Mouse (Mus musculus): ENCODE measurements around the gene Fbn1.

Gene Fbn1

DNA sequence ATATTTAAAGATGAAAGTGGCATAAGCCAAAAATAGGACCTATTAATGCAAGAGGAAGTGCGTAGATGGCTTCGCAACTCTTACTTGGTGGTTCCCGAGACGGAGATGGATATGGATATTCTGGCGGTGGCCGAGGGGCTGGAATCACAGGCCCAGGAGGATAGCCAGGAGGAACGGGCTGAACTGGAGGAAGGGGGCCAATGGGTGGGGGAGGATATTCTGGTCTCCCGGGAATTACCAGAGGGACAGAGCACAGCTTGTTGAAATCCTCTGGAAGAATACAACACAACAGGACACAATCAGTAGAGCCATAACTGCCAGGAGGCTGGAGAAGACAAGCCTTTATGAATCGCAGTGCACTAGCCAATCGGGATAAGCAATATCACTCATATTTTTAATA is 118.0 kb downstream of the Fbn1 start:
- CTCF ChIA-PET: no interaction called here

DNA sequence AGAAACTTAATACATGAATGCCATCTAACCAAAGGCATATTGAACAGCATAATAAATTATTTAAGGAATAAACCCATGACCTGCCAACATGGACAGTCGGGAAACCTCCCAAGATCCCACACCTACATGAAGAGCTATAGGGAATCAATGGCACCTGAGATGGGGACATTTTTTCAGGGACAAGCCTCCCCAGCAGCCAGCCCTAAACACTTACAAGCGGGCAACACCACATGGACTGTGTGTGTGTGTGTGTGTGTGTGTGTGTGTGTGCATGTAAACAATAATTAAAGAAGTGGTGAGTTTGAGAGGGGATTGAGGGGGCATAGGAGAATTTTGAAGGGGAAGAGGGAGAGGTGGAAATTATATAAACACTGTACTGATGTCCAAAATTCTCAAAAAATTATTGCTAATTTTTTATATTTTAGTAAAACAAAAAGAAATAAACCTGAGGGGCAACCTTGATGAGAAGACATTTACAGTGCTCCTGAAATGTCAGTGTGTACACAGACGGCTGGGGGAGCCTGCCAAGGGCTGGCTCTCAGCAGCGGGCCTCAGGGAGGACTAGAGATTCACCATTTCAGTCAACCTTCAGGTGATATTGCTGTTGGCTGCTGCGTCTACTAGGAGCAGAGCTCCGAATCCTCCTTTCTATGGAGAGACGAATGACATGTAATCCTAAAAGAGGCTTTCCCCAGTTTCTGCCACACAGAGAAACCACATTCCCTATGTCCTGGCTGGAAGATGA is 121.4 kb downstream of the Fbn1 start:
- CTCF ChIA-PET: no interaction called here

DNA sequence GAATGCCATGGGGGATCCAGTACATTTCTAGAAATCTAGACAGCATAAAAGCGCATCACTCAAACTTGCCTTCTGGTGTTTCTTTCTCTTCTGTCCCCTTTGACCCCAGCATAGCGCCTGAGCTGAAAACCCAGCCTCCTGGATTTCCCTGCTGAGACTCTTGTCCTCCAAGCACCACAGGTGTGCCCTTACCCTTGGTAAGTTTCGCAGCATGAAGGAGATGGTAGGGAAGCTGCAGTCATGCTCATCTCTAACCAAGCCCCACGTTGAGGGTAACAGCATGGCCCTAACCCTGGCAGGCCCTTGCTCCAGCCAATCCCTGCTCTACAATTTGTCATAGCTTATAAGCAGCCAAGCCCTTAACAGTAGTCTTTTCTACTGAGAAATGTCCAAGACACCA is 122.9 kb downstream of the Fbn1 start:
- CTCF ChIA-PET: no interaction called here

DNA sequence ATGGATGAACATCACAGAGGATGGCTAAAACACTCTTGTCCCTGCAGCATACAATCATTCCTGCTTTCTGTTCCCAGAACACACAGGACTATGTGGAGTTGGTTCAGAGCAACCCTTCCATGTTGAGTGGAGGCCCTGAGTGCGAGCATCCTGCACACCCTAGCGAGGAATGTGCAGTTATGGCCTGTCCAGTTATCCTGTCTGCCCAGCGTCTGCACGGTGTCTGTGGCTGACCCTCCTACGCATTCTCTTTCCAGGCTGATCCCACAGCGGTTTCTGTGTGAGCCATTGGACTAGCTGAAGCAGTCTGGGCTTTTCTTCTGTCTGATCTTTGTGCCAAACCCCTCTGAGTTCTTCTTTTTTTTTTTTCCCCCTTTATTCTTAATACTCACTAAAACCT is 123.4 kb downstream of the Fbn1 start:
- CTCF ChIA-PET: no interaction called here

DNA sequence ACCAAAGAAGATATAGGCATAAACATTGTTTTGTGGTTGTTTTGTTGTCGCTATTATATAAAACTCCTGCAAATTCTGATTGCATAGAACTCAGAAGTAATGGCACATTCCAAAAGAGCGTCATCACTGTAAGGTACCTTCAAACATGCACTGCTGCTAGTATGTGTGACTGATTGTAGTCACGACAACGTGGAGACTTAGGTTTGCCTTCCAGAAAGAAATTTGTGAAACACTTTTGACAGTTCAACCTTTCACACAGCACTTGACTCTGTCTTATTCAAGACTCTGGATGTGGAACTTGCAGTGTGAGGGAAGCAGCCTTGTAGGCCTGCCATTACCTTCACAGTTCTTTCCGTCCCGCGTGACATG is 124.5 kb downstream of the Fbn1 start:
- CTCF ChIA-PET: no interaction called here

DNA sequence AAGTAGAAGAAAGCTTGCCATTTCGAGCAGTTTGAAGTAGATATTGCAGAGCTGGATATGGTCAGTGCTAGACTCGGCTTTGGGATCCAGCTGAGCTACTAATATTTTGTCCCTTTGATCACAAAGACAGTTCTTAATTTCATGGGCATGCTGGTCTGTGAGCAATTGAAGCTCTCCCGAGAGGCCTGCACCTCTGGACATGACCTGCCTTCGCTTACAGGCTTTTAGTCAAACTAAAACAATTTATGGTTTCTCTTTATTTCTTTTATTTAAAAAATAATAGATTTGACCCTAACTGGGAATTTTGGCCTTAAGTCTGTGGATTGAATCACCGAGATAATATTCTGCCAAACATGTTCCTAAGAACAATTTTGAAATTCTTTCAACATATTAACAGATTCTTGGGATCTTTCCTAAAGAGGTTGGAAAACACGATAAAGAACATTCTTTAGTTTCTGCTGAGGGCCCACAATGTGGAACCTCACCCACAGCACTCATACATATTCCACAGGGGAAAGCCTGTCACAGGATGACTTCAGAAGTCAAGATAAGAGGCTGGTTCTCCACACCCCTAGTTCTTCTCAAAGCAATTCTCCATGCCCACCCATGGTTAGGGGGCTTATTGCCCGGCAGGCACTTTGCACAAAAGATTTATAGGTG is 125.0 kb downstream of the Fbn1 start:
- CTCF ChIA-PET: no interaction called here

DNA sequence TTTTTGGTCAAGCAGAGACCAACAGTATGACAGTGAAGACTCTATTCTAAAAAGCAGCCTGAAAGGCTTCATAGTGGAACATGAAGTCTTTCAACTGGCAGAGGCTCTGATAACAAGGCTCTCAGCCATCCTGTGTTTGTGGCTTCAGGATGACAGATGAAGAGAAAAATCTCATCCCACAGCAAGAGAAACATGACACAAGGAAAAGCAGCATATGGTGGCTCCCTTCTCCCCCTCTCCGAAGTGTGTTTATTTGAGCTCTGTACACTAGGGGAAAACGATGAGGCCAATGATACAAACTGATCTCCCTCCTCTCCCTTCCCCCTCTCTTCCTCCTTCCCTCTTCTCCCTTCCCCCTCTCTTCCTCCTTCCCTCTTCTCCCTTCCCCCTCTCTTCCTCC is 127.7 kb downstream of the Fbn1 start:
- CTCF ChIA-PET: no interaction called here

DNA sequence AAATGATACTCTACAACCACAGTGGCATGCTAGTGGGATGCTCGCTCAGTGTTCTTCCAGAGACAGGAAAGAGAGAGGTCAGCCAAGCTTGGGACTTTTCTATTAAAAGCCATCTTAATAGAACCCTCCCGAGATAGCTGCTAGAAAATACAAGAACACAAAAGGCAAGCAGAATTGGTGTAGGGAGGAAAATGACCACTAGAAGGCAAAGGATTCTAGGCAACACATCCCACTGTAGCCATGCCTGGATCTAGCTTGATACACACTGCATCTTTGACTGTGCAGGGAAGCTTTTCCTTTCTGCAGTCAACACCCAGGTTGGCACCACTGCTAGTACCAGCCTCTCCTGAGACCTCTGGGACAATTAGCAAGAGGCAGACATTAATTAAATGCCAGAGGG is 128.6 kb downstream of the Fbn1 start:
- CTCF ChIA-PET: no interaction called here

DNA sequence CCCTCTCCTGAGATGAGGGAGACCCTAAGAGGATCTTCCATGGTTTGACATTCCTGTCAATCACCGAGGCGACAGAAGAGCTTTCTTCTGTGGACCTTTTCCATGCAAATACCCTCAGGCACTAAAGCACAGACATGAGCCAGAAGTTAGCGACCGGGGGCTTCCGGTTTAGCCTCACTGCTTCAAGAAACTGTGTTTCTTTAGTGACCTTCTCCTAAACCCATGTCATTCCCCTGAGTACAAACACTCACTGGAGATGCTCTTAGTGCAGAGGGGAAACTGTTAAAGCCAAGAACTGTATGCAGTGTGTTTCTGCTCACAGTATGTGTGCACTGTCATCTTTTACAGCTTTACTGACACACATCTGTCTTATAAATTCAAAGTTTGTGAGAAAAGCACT is 131.9 kb downstream of the Fbn1 start:
- CTCF ChIA-PET: no interaction called here

DNA sequence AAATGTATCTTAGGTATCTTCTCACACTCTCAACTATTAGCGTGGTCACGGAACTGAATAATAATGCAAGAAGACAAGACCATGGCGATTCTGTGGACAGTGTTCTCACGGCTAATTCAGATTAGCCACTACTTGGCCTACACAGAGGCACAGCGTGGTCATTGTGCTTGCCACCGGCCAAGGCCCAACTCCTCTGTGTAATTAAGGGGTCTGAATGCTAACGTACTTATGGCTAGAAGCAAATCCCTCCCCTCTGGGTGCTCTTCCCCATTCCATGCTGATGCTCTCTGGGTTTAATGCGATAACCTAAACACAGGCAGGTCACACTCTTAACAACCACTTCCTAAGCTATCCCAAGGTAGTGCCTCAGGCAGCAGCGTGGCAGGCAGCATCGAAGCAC is 132.5 kb downstream of the Fbn1 start:
- CTCF ChIA-PET: no interaction called here

DNA sequence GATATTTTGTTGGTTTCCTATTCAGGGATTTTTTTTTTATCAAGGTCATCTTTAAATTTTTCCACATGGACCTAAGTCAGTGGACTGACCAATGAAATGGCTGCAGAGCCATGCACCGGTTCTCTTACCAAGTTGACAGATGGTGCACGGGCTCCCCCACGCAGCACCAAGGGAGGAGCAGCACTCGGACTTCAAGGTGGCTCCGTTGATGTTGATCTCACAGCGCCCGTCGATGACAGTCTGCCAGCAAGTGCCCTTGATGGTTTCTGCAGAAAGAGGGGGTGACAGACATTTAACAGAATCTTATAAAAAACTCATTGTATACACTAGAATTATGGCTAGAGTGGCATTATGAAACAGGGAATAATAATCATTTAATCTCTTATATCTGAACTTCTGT is 138.1 kb downstream of the Fbn1 start:
- CTCF ChIA-PET: no interaction called here

DNA sequence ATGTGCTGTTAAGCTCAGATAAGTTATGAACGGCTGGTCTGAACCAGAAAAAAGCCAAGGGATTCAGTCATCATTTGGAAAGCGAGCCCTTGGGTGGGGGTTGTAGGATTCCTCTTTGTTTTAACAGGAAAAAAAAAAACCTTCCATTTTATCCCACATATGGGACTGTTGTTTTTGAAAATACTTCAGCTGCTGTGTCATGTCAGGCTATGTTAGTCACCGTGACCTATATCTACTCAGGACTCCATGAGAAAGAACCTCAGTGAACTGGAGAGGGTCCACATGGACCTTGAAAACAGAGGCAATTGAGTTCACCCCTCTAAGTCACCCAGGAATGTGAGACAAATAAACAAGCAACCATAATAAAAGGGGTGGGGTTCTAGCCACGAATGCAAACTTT is 139.2 kb downstream of the Fbn1 start:
- CTCF ChIA-PET: no interaction called here

DNA sequence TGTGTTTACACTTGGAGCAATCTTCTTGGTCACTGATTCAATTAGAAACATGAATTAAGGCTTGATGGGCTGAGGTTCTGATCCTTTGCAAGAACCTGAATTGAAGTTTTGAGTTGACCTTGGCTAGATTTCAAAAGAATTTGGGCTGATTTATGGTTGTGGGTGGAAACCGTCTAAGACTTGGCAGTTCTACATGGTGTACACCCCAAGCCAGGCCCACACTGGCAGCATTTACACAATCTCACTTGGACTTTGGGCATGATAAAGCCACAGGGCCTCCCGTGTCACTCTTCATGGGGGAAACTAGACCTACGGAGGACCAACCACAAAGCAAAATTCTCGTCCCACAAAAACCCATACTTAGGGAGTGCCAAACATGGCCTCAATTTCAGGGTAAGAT is 146.1 kb downstream of the Fbn1 start:
- CTCF ChIA-PET: interaction anchor here (0.6 kb wide), 1 partner anchor 10 kb away, joined by 3 read pairs; no protein-coding TSS in a partner anchor

DNA sequence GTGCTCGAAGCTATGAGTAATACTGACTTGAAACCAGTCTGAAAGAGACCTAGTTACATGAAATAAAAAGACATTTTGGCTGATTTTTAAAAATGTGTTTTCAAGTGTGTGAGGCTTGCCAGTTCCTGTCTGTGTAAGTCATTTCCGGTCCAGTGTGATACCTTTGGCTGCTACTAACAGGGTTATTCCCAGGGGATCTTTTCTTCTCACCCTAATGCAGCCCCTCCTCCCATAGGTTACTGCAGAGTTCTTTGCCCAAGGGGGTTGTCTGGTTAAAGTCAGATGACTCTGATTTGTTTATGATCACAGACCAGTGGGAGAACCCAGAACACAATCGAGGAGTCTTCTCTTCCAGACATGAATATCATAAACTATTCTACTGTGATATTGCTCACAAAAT is 151.3 kb downstream of the Fbn1 start:
- CTCF ChIA-PET: no interaction called here

DNA sequence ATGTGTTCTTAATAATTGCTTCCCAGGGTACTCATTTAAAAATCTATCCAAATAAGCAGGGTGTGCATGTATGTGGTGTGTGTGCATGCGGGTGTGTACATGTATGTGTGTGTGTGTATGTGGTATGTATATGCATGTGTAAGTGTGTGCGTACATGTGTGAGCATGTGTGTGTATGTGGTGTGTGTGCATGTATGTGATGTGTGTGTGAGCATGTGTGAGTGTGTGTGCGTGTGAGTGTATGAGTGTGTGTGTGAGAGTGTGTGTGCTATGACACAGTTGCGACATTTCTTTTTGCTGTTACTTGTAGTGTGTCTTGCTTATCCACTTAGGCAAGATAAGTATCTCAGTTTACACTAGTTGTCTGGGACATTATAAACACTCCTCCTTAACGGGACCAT is 151.7 kb downstream of the Fbn1 start:
- CTCF ChIA-PET: no interaction called here

DNA sequence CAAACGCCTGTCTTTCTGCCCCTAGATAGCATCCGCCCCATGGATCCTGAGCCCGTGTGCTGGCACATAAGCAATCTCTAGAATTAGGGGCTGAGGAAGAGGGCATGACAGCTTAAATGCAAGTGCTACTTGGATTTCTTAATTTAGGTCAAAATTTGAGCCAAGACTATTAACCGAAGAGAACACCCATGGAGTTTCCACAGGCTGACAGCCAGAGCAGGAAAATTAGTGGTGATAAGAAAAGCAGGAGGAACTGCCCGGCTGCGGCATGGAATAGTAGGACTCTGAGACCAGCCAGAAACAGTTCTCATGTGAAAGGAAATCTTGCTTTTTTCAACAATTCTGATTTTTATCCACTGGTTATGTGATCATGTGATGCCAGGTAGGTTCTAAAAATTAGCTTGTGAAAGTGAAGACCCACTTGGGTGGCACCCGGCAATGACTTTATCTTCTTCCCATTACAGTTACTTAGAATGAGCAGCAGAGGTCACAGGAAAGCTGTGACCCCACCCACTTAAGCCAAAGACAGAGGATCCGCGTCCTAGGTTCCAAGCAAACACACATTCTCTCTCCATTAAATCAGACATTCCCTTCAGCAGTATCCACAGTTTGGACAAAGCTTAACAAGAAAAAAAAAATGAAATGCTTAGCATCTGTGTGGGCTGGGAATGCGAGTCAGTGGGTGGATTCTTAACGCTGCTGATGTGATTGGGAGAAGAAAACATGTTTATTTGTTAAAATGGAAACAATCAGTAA is 152.4 kb downstream of the Fbn1 start:
- CTCF ChIA-PET: no interaction called here

DNA sequence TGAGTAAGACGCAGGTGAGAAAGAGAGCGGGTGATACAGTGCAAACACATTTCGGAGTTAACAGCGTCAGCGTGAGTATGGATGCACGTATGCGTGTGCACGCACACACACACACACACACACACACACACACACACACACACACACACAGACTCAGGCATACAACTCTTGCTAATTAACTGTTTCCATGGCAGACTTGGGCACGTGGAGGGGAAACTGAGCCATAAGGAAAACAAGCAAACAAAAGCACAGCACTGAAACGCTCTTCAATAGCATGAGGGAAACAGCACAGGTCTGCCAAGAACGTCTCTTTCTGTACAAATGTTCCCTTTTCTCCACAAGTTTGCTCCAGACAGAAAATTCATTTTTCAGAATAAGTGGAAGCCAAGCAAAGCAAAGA is 153.2 kb downstream of the Fbn1 start:
- CTCF ChIA-PET: no interaction called here

DNA sequence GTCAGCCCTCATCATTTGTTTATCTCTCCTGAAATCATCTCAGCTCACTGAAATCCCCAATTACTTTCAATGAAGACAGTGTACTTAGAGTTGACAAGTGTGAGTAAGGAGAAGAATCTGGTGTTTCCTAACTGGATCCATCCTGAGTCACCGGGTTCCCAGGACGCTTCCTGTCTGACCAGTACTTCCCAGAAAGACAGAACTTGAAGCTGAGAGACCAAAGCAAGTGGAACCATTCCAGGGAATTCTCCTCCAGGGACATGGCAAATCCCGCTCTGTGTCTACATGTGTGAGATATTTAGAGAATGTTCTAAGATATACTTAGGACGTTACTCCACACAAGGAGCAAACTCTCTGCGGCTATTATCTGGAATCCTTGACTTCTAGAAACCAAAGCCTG is 158.6 kb downstream of the Fbn1 start:
- CTCF ChIA-PET: no interaction called here

DNA sequence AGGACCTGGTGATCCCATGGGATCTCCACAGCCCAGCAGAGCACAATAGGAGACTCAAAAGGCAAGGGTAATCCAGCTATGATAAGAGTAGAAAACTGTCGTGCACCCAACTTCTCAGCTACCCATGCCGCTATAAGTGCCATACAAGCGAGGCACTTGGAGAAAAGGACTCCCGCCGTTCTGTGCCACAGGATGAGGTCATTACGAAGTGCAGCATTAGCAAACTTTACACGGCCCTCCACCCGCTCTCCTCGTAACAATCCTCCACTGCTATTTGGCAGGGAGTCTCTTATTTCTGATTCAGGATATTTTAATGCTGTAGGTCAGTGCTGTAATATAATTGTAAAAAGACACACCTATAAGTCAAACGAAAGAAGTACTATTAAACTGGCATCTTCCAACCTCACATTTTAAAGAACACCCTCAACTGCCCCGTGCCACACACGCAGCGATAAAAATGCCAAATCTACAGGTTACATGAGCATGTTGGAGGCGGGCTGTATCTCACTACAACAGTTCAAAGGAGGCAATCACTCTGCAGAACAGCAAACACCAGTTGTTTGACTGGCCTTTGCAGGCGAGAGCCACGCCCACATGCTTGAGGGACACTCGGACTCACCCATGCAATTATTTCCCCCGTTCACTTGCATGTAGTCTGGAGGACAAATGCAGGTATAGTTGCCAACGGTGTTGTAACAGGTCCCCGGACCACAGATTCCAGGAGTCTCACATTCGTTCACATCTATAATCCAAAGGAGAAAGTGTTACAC is 165.4 kb downstream of the Fbn1 start:
- CTCF ChIA-PET: no interaction called here

DNA sequence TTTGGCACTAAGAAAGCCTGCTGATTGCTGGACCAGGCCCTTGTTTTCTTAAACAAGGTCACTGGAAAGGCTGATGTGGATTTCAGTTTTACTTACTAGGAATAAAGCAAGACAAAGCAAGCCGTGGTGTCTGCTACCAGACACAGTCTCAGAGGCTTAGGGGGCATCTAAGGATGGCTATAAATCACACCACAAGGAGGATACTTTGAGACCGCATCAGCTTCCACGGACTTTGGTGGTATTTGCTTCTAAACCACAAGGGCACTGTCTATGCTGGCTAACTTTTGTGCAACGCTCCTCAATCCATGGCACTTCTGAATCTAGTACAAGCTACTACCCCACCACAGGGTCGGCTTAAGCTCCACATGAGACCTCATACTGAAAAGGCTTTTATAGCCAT is 167.4 kb downstream of the Fbn1 start:
- CTCF ChIA-PET: no interaction called here

DNA sequence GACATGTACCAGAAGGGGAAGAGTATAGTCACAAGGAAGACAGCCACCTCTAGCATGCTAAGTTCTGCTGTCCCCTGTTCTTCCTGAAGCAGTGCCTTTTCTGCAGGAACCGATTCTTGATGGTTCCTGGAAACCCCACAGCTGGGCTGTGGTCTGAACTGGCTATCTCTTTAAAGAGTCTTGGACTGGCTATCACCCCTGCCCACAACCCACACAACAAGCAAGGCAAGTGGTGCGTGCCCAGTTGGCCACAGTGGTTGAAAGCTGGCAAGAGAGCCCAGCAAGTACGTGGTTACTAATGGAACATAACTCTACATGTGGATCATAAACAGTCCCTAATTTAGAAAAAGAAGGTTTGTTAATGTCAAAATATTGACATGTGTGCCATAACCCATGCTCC is 170.6 kb downstream of the Fbn1 start:
- CTCF ChIA-PET: no interaction called here

DNA sequence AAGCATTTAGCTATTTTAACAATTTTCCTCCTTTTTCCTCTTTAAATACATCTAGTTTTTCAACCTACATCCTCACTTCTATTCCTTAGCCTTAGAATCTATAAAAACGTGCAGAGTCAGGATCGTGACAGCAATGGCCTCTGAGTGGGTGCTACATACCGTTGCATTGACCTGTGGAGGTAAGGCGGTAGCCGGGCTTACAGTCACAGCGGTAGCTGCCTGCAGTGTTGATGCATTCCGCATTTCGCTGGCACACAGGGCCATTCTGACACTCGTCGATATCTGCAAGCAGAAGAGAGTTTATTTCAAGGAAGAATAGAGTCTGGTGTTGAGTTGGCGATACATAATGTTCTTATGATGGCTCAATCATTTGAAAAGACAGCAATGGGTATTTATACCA is 172.6 kb downstream of the Fbn1 start:
- CTCF ChIA-PET: no interaction called here

DNA sequence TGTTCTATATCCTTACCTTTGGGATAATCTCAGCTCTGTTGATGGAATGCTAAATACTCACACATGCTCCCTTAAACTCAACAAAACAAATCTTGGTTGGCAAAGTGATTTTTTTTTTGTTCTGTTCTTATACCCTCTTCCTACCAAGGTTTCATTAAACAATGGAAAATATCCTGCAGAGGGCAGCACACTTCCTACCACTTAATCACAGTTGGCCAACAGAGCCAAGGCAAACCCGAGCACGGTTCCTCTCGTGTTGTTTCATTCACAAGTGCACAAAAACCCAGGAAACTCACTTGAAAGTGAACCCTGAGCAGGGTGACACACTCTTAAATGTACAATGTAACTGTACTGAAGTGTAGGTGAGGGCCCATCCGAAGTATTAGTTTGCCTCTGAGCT is 173.6 kb downstream of the Fbn1 start:
- CTCF ChIA-PET: no interaction called here

All from spleen, embryonic (tissue).